Mouse (Mus musculus) heart, postnatal 4 days (tissue): ENCODE measurements around the gene B3gat3. TPM values are rescaled to one million over a fixed set of nuclear protein-coding genes. Genes with fewer than 3 reads are reported as not detected.
"Not testable (repeated sequence)": the region's sequence is repeated elsewhere in the genome, so short reads cannot be mapped to it uniquely, and the experiment has no call there.

Source experiments
- DNase-seq: peaks from one replicate; pipeline ENCODE4 v3.0.0; 2021
- total RNA-seq, 2 experiments: library from RNA; stranded (reverse); gene quantifications; 2 replicates each; pipeline ENCODE4 v1.2.3; 2021

Gene B3gat3
- total RNA-seq, 2 experiments from 2014 or later: 36.0 to 38.0 TPM

- DNase-seq: no peak
Observed at GRCm38 (mm10) chr19:8944062-8944461, 23.9 kb downstream of the B3gat3 start.

GRCm38 (mm10) chr19:8944750-8945149 lies 24.6 kb downstream of the B3gat3 start:
- DNase-seq: peak; percentile 88

GRCm38 (mm10) chr19:8945251-8945650 lies 25.1 kb downstream of the B3gat3 start:
- no peak for DNase-seq

- DNase-seq: no peak
Observed at GRCm38 (mm10) chr19:8946929-8947328, 26.8 kb downstream of the B3gat3 start.

- DNase-seq: no peak
Observed at GRCm38 (mm10) chr19:8950190-8950589, 30.0 kb downstream of the B3gat3 start.

GRCm38 (mm10) chr19:8952241-8952640 lies 32.1 kb downstream of the B3gat3 start:
- no peak for DNase-seq

GRCm38 (mm10) chr19:8953135-8954039 lies 33.2 kb downstream of the B3gat3 start, which contains the start of gene Tut1:
Gene Tut1 (plus strand): TSS chr19:8953847.
- peak; percentile 93 for DNase-seq

GRCm38 (mm10) chr19:8954171-8954570 lies 34.0 kb downstream of the B3gat3 start:
- DNase-seq: no peak

- DNase-seq: no peak
Observed at GRCm38 (mm10) chr19:8962256-8962655, 42.1 kb downstream of the B3gat3 start.

- no peak for DNase-seq
Observed at GRCm38 (mm10) chr19:8965075-8965474, 44.9 kb downstream of the B3gat3 start.

- peak; percentile 43 for DNase-seq
Observed at GRCm38 (mm10) chr19:8965771-8966170, 45.6 kb downstream of the B3gat3 start.

- no peak for DNase-seq
Observed at GRCm38 (mm10) chr19:8966198-8966589, 46.0 kb downstream of the B3gat3 start.

GRCm38 (mm10) chr19:8966590-8967372 lies 46.6 kb downstream of the B3gat3 start, which contains the start of gene Eef1g:
Gene Eef1g (plus strand): TSS chr19:8967041.
- DNase-seq: peak; percentile 98

- DNase-seq: no peak
Observed at GRCm38 (mm10) chr19:8967373-8967743, 47.2 kb downstream of the B3gat3 start.

GRCm38 (mm10) chr19:8967893-8968292 lies 47.7 kb downstream of the B3gat3 start:
- DNase-seq: no peak

- not testable (repeated sequence) for DNase-seq
Observed at GRCm38 (mm10) chr19:8972491-8972890, 52.3 kb downstream of the B3gat3 start.

- no peak for DNase-seq
Observed at GRCm38 (mm10) chr19:8974638-8975037, 54.5 kb downstream of the B3gat3 start.

GRCm38 (mm10) chr19:8975491-8975890 lies 55.3 kb downstream of the B3gat3 start:
- DNase-seq: no peak

- peak; percentile 66 for DNase-seq
Observed at GRCm38 (mm10) chr19:8976535-8976934, 56.4 kb downstream of the B3gat3 start.
